Mouse (Mus musculus) megakaryocyte, embryonic 14.5 days (primary cell): ENCODE results near the gene Ehbp1. TPM values are rescaled to one million over a fixed set of nuclear protein-coding genes. Genes with fewer than 3 reads are reported as not detected.

Experiments
- H3K27me3 ChIP-seq: replicated peaks from 2 replicates; pipeline ENCODE3; 2012; ENCODE audit warnings: inconsistent platforms
- H3K36me3 ChIP-seq: replicated peaks from 2 replicates; pipeline ENCODE3; 2012; ENCODE audit warnings: low read length, inconsistent platforms, mixed read lengths
- H3K4me1 ChIP-seq: 2 replicates; pipeline ENCODE4 v1.6.1; 2012; ENCODE audit warnings: inconsistent platforms
- H3K4me3 ChIP-seq: replicated peaks from 2 replicates; pipeline ENCODE3; 2012; ENCODE audit warnings: moderate library complexity, mild to moderate bottlenecking, inconsistent platforms
- H3K9me3 ChIP-seq: 2 replicates; pipeline ENCODE4 v1.6.1; 2012; ENCODE audit warnings: inconsistent platforms
- FLI1 ChIP-seq: IDR thresholded peaks from 2 replicates; pipeline ENCODE4 v1.6.1; 2012; ENCODE audit warnings: low read length, inconsistent platforms, mixed read lengths
- GATA1 ChIP-seq: IDR thresholded peaks from 3 replicates; pipeline ENCODE4 v1.6.1; 2012; ENCODE audit warnings: mixed read lengths, low read length, inconsistent platforms, borderline replicate concordance
- polyA plus RNA-seq: library from polyadenylated mRNA; stranded (reverse); fragments of >175 nt; gene quantifications from 2 replicates; pipeline ENCODE4 v1.2.3, GENCODE M21; 2012; ENCODE audit warnings: low replicate concordance; ENCODE audit not compliant: insufficient read depth

Gene Ehbp1
- polyA plus RNA-seq, 1 experiment, result 0.10 TPM

GRCm38 (mm10) chr11:21998141-21999047, 343.7 kb downstream of the Ehbp1 start:
- TF ChIP-seq FLI1 (no peak), GATA1 (no peak)
- peaks cover 99% of the 10 kb centered on the region for H3K27me3 ChIP-seq
- H3K4me3 ChIP-seq, result peak overlapping the region; percentile 64
- peaks cover 9% of the 10 kb centered on the region; the same call in 1 of the 2 replicates for H3K9me3 ChIP-seq
- H3K36me3 ChIP-seq, result no peaks in the 10 kb centered on the region
- peaks cover 84% of the 10 kb centered on the region for H3K4me1 ChIP-seq

GRCm38 (mm10) chr11:21997561-21998140, 344.4 kb downstream of the Ehbp1 start:
- H3K27me3 ChIP-seq, result peaks cover 99% of the 10 kb centered on the region
- H3K9me3 ChIP-seq, result peaks cover 16% of the 10 kb centered on the region
- H3K4me3 ChIP-seq, result peak overlapping the region; percentile 64
- no peaks in the 10 kb centered on the region for H3K36me3 ChIP-seq
- no peak for TF ChIP-seq FLI1
- TF ChIP-seq GATA1, result no peak
- peaks cover 84% of the 10 kb centered on the region for H3K4me1 ChIP-seq

- TF ChIP-seq FLI1 (no peak), GATA1 (no peak)
- peaks cover 96% of the 10 kb centered on the region for H3K27me3 ChIP-seq
Observed at GRCm38 (mm10) chr11:21996661-21997560, 345.2 kb downstream of the Ehbp1 start.

GRCm38 (mm10) chr11:21996325-21996647, 345.8 kb downstream of the Ehbp1 start:
- Histone ChIP-seq H3K4me3 (peak overlapping the region; percentile 65), H3K36me3 (no peaks in the 10 kb centered on the region), H3K9me3 (peaks cover 18% of the 10 kb centered on the region), H3K4me1 (peaks cover 71% of the 10 kb centered on the region), H3K27me3 (peaks cover 93% of the 10 kb centered on the region)
- TF ChIP-seq GATA1, result no peak
- TF ChIP-seq FLI1, result no peak

More at GRCm38 (mm10) chr11:21996661-21997560, 345.2 kb downstream of the Ehbp1 start:
- peak overlapping the region; percentile 65 for H3K4me3 ChIP-seq
- H3K36me3 ChIP-seq, result no peaks in the 10 kb centered on the region
- peaks cover 18% of the 10 kb centered on the region for H3K9me3 ChIP-seq
- peaks cover 77% of the 10 kb centered on the region for H3K4me1 ChIP-seq

- Histone ChIP-seq H3K27me3 (peaks cover 91% of the 10 kb centered on the region), H3K9me3 (peaks cover 18% of the 10 kb centered on the region), H3K36me3 (no peaks in the 10 kb centered on the region), H3K4me3 (no peak overlapping the region), H3K4me1 (peaks cover 65% of the 10 kb centered on the region)
- no peak for TF ChIP-seq FLI1
- no peak for TF ChIP-seq GATA1
Observed at GRCm38 (mm10) chr11:21995534-21996324, 346.4 kb downstream of the Ehbp1 start.

- Histone ChIP-seq H3K27me3 (peaks cover 83% of the 10 kb centered on the region), H3K9me3 (peaks cover 18% of the 10 kb centered on the region), H3K4me1 (peaks cover 57% of the 10 kb centered on the region), H3K4me3 (no peak overlapping the region), H3K36me3 (no peaks in the 10 kb centered on the region)
- TF ChIP-seq FLI1, result no peak
- TF ChIP-seq GATA1, result no peak
Observed at GRCm38 (mm10) chr11:21994377-21995370, 347.4 kb downstream of the Ehbp1 start.

- TF ChIP-seq FLI1 (no peak), GATA1 (no peak)
- Histone ChIP-seq H3K4me3 (no peak overlapping the region), H3K4me1 (peaks cover 51% of the 10 kb centered on the region), H3K36me3 (no peaks in the 10 kb centered on the region), H3K9me3 (peaks cover 18% of the 10 kb centered on the region), H3K27me3 (peaks cover 82% of the 10 kb centered on the region)
Observed at GRCm38 (mm10) chr11:21993597-21994376, 348.3 kb downstream of the Ehbp1 start.
